Mouse (Mus musculus): ENCODE measurements around the gene Gnai2. TPM values are rescaled to one million over a fixed set of nuclear protein-coding genes. Genes with fewer than 3 reads are reported as not detected.

Gene Gnai2
- polyA plus RNA-seq, 1 experiment = 449 TPM

GRCm38 (mm10) chr9:107609433-107609830 lies 25.7 kb downstream of the Gnai2 start:
- no peak for DNase-seq (ENCODE audit: low spot score)

GRCm38 (mm10) chr9:107608741-107609432 lies 26.3 kb downstream of the Gnai2 start, which contains the start of gene Sema3b:
Gene Sema3b, minus strand, starts transcription at chr9:107609229.
- DNase-seq (ENCODE audit: low spot score) = no peak

GRCm38 (mm10) chr9:107607653-107608245 lies 27.4 kb downstream of the Gnai2 start:
- DNase-seq (ENCODE audit: low spot score) = no peak

GRCm38 (mm10) chr9:107607036-107607435 lies 28.1 kb downstream of the Gnai2 start:
- no peak for DNase-seq (ENCODE audit: low spot score)

GRCm38 (mm10) chr9:107606591-107606990 lies 28.6 kb downstream of the Gnai2 start:
- no peak for DNase-seq (ENCODE audit: low spot score)

GRCm38 (mm10) chr9:107605041-107605661 lies 30.0 kb downstream of the Gnai2 start:
- no peak for DNase-seq (ENCODE audit: low spot score)

- no peak for DNase-seq (ENCODE audit: low spot score)
Measured at GRCm38 (mm10) chr9:107603251-107603650, 31.9 kb downstream of the Gnai2 start.

- DNase-seq (ENCODE audit: low spot score) = peak; percentile 89
Measured at GRCm38 (mm10) chr9:107602068-107602648, 33.0 kb downstream of the Gnai2 start.

- DNase-seq (ENCODE audit: low spot score) = no peak
Measured at GRCm38 (mm10) chr9:107601275-107601674, 33.9 kb downstream of the Gnai2 start.

GRCm38 (mm10) chr9:107600745-107601144 lies 34.4 kb downstream of the Gnai2 start:
- no peak for DNase-seq (ENCODE audit: low spot score)

GRCm38 (mm10) chr9:107599842-107600241 lies 35.3 kb downstream of the Gnai2 start:
- no peak for DNase-seq (ENCODE audit: low spot score)

GRCm38 (mm10) chr9:107599433-107599832 lies 35.7 kb downstream of the Gnai2 start:
- no peak for DNase-seq (ENCODE audit: low spot score)

- no peak for DNase-seq (ENCODE audit: low spot score)
Measured at GRCm38 (mm10) chr9:107598385-107598784, 36.8 kb downstream of the Gnai2 start.

- no peak for DNase-seq (ENCODE audit: low spot score)
Measured at GRCm38 (mm10) chr9:107596619-107597569, 38.3 kb downstream of the Gnai2 start.

GRCm38 (mm10) chr9:107594281-107595062 lies 40.7 kb downstream of the Gnai2 start:
- DNase-seq (ENCODE audit: low spot score) = no peak

- DNase-seq (ENCODE audit: low spot score) = no peak
Measured at GRCm38 (mm10) chr9:107593101-107593976, 41.8 kb downstream of the Gnai2 start.

- DNase-seq (ENCODE audit: low spot score) = no peak
Measured at GRCm38 (mm10) chr9:107590773-107591060, 44.5 kb downstream of the Gnai2 start.

- DNase-seq (ENCODE audit: low spot score) = no peak
Measured at GRCm38 (mm10) chr9:107590058-107590772, 45.0 kb downstream of the Gnai2 start.

Data from urinary bladder, adult 2 months (tissue).